Mouse (Mus musculus) layer of hippocampus, adult 6 months (tissue): Measurements from ENCODE around the gene Cdh20. TPM values are rescaled to one million over a fixed set of nuclear protein-coding genes. Genes with fewer than 3 reads are reported as not detected.

Experiments used
- long read RNA-seq, 2 experiments: library from polyadenylated mRNA; unstranded; transcript quantifications; one replicate each; pipeline ENCODE4 v2.0.0; 2019 to 2020
- polyA plus RNA-seq: library from polyadenylated mRNA; unstranded; fragments of <200 nt; fragmentation: Nextera tagmentation; gene quantifications from 2 replicates; pipeline ENCODE4 v1.2.3, GENCODE M21; 2021

Cdh20 gene
- polyA plus RNA-seq, result 1.2 and 1.5 TPM in 2 replicates
- long read RNA-seq, experiment 1, full-length matches to known transcripts, result 1 of 7 reads
- long read RNA-seq, experiment 1, partial matches to known transcripts, result 5 of 7 reads
- long read RNA-seq, experiment 1, other reads (novel, unspliced or antisense), result 1 of 7 reads
- long read RNA-seq, experiment 2, full-length matches to known transcripts, result 3 of 13 reads
- long read RNA-seq, experiment 2, partial matches to known transcripts, result 4 of 13 reads
- long read RNA-seq, experiment 2, other reads (novel, unspliced or antisense), result 6 of 13 reads

DNA sequence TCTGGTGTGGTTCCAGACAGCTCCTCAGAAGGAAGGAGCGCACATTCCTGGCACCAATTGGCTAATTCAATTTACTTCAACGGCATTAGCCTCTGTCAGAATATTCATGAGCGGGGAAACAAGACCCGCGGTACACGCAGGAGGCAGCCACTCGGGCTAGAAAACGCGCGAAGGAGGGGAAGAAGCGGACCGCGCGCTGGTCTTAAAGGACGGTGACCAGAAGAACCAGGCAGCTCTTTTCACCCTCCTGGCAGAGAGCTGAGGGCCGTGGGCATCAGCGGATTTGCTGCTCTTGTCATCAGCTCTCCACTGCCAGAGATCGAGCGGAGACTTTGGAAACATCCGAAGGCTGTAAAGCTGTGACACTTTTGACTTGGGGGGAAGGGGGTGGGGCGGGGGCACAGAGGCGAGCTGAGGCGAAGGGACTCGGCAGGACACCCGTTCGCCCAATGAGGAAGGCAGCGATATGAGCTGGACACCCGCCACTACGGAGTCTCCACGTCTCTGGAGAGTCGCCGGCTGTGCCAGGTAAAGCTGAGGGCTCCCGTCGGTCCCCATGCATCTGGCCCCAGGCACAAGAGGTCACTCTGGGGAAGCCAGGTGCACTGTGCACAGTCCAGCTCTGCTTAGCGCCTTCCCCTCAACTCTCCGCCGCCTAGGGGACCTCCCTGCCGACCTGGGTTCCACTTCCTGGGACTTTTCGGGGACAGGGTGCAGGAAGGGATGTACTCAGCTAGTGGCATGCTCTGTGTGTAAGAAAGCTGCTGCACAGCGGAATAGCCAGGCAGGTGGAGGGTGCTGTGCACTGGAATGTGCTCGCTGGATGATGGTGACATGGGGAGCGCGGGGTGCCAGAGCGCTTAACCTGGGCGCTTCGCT, at the start of gene Cdh20:
Gene Cdh20, plus strand, starts transcription at position 159 of the 879 bp plus-strand sequence.

